Mouse (Mus musculus): Measurements from ENCODE around the gene Plk5.
A peak's percentile ranks its signal among the peaks of the same experiment; 100 is the strongest.

Plk5 gene

GRCm38 (mm10) chr10:80387522-80387959, 31.3 kb downstream of the Plk5 start, which contains the start of gene Mex3d:
Gene Mex3d (minus strand): TSS chr10:80387659.
- peak; percentile 86 for DNase-seq (ENCODE audit: low read depth, low spot score)

- DNase-seq (ENCODE audit: low read depth, low spot score): no peak
These were observed 32.5 kb downstream of the Plk5 start for GRCm38 (mm10) chr10:80388731-80389130.

GRCm38 (mm10) chr10:80389185-80389708, 33.0 kb downstream of the Plk5 start:
- DNase-seq (ENCODE audit: low read depth, low spot score): no peak

GRCm38 (mm10) chr10:80390697-80391096, 34.4 kb downstream of the Plk5 start:
- DNase-seq (ENCODE audit: low read depth, low spot score): no peak

- no peak for DNase-seq (ENCODE audit: low read depth, low spot score)
These were observed 36.4 kb downstream of the Plk5 start for GRCm38 (mm10) chr10:80392687-80393086.

GRCm38 (mm10) chr10:80395025-80395627, 38.9 kb downstream of the Plk5 start:
- peak; percentile 87 for DNase-seq (ENCODE audit: low read depth, low spot score)

GRCm38 (mm10) chr10:80396822-80397523, 40.7 kb downstream of the Plk5 start:
- DNase-seq (ENCODE audit: low read depth, low spot score): peak; percentile 61

- DNase-seq (ENCODE audit: low read depth, low spot score): no peak
These were observed 41.4 kb downstream of the Plk5 start for GRCm38 (mm10) chr10:80397524-80398173.

GRCm38 (mm10) chr10:80398174-80398535, 41.9 kb downstream of the Plk5 start:
- DNase-seq (ENCODE audit: low read depth, low spot score): no peak

GRCm38 (mm10) chr10:80398719-80399190, 42.5 kb downstream of the Plk5 start:
- DNase-seq (ENCODE audit: low read depth, low spot score): peak; percentile 99

GRCm38 (mm10) chr10:80399191-80399972, 43.1 kb downstream of the Plk5 start, which contains the start of gene Mbd3:
Gene Mbd3 (minus strand): TSS chr10:80399550.
- peak; percentile 100 for DNase-seq (ENCODE audit: low read depth, low spot score)

- DNase-seq (ENCODE audit: low read depth, low spot score): no peak
These were observed 43.9 kb downstream of the Plk5 start for GRCm38 (mm10) chr10:80399973-80400703.

- DNase-seq (ENCODE audit: low read depth, low spot score): no peak
These were observed 44.5 kb downstream of the Plk5 start for GRCm38 (mm10) chr10:80400704-80401161.

- peak; percentile 80 for DNase-seq (ENCODE audit: low read depth, low spot score)
These were observed 46.9 kb downstream of the Plk5 start for GRCm38 (mm10) chr10:80403044-80403692.

GRCm38 (mm10) chr10:80405481-80406173, 49.4 kb downstream of the Plk5 start:
- no peak for DNase-seq (ENCODE audit: low read depth, low spot score)

- DNase-seq (ENCODE audit: low read depth, low spot score): peak; percentile 96
These were observed 50.6 kb downstream of the Plk5 start, which contains the start of gene Uqcr11 for GRCm38 (mm10) chr10:80406684-80407501. Gene Uqcr11 (minus strand): TSS chr10:80406830.

- DNase-seq (ENCODE audit: low read depth, low spot score): no peak
These were observed 51.7 kb downstream of the Plk5 start for GRCm38 (mm10) chr10:80407924-80408323.

Data from ES-CJ7 (cell line).